Mouse (Mus musculus): Measurements from ENCODE around the gene 0610010K14Rik. TPM values are rescaled to one million over a fixed set of nuclear protein-coding genes. Genes with fewer than 3 reads are reported as not detected.

The 0610010K14Rik gene
- polyA plus RNA-seq, 1 experiment = 73.4 TPM

- DNase-seq (ENCODE audit: extremely low spot score in 1 of 2, low spot score in 1 of 2) = peak in 1 of 2 experiments; percentile 10
These were observed 48.2 kb downstream of the 0610010K14Rik start for GRCm38 (mm10) chr11:70189319-70190134.

Other genes with a start within 250 kb of the 0610010K14Rik start
- 291 and 371 TPM in 2 replicates for gene Gabarap, start 246.8 kb downstream of the 0610010K14Rik start, polyA plus RNA-seq (2012; rRNA removed)
- gene Phf23, start 242.1 kb downstream of the 0610010K14Rik start, polyA plus RNA-seq (2012; rRNA removed) = 38.9 and 42.2 TPM in 2 replicates
- gene Dvl2, start 237.3 kb downstream of the 0610010K14Rik start, polyA plus RNA-seq (2012; rRNA removed) = 34.9 and 35.3 TPM in 2 replicates
- gene Acadvl, start 222.5 kb downstream of the 0610010K14Rik start, polyA plus RNA-seq (2012; rRNA removed) = 69.8 and 74.0 TPM in 2 replicates
- gene Dlg4, start 221.0 kb downstream of the 0610010K14Rik start, polyA plus RNA-seq (2012; rRNA removed) = 697 and 762 TPM in 2 replicates
- 2.4 and 3.6 TPM in 2 replicates for gene Asgr1, start 183.8 kb downstream of the 0610010K14Rik start, polyA plus RNA-seq (2012; rRNA removed)
- 0.18 and 0.46 TPM in 2 replicates for gene Asgr2, start 145.3 kb downstream of the 0610010K14Rik start, polyA plus RNA-seq (2012; rRNA removed)
- gene Mgl2, start 107.6 kb downstream of the 0610010K14Rik start, polyA plus RNA-seq (2012; rRNA removed) = 0.42 and 0.92 TPM in 2 replicates
- 0.90 and 2.4 TPM in 2 replicates for gene Clec10a, start 81.7 kb downstream of the 0610010K14Rik start, polyA plus RNA-seq (2012; rRNA removed)
- gene Slc16a11, start 25.2 kb downstream of the 0610010K14Rik start, polyA plus RNA-seq (2012; rRNA removed) = 45.9 and 48.3 TPM in 2 replicates
- 5.5 and 7.7 TPM in 2 replicates for gene Slc16a13, start 16.9 kb downstream of the 0610010K14Rik start, polyA plus RNA-seq (2012; rRNA removed)
- 1.5 and 1.9 TPM in 2 replicates for gene Bcl6b, start 8.1 kb downstream of the 0610010K14Rik start, polyA plus RNA-seq (2012; rRNA removed)
- 10.7 and 11.8 TPM in 2 replicates for gene Gm21988, start 1.9 kb upstream of the 0610010K14Rik start, polyA plus RNA-seq (2012; rRNA removed)
- 321 and 335 TPM in 2 replicates for gene Rnasek, start 1.9 kb upstream of the 0610010K14Rik start, polyA plus RNA-seq (2012; rRNA removed)
- gene Alox12, start 17.4 kb upstream of the 0610010K14Rik start, polyA plus RNA-seq (2012; rRNA removed) = 3.5 and 4.0 TPM in 2 replicates
- gene Alox12e, start 84.7 kb upstream of the 0610010K14Rik start, polyA plus RNA-seq (2012; rRNA removed) = 0.13 and 0.24 TPM in 2 replicates
- 0.26 and 0.84 TPM in 2 replicates for gene Alox15, start 114.1 kb upstream of the 0610010K14Rik start, polyA plus RNA-seq (2012; rRNA removed)
- gene Pelp1, start 172.1 kb upstream of the 0610010K14Rik start, polyA plus RNA-seq (2012; rRNA removed) = 19.3 and 20.9 TPM in 2 replicates
- gene Arrb2, start 194.7 kb upstream of the 0610010K14Rik start, polyA plus RNA-seq (2012; rRNA removed) = 64.1 and 69.8 TPM in 2 replicates
- 15.8 and 17.3 TPM in 2 replicates for gene Med11, start 214.0 kb upstream of the 0610010K14Rik start, polyA plus RNA-seq (2012; rRNA removed)
- 0.57 and 0.72 TPM in 2 replicates for gene Zmynd15, start 221.5 kb upstream of the 0610010K14Rik start, polyA plus RNA-seq (2012; rRNA removed)
- gene Cxcl16, start 222.1 kb upstream of the 0610010K14Rik start, polyA plus RNA-seq (2012; rRNA removed) = 3.2 and 3.7 TPM in 2 replicates

Measured in frontal cortex, adult 2 months (tissue).